Mouse (Mus musculus) c-Kit-positive CD71-negative TER-119-negative erythroid progenitor cells, embryonic 14.5 days (primary cell): Measurements from ENCODE around the gene Pla2g6.

Source experiments
- DNase-seq: peaks from one replicate; pipeline ENCODE4 v3.0.0-alpha.2; 2013; ENCODE audit warnings: low read depth

Gene Pla2g6

GRCm38 (mm10) chr15:79271124-79271746 is 57.0 kb downstream of the Pla2g6 start:
- peak; percentile 60 for DNase-seq

GRCm38 (mm10) chr15:79270317-79271123 is 57.7 kb downstream of the Pla2g6 start:
- DNase-seq: peak; percentile 74

- no peak for DNase-seq
Observed at GRCm38 (mm10) chr15:79268521-79268920, 59.7 kb downstream of the Pla2g6 start.

- DNase-seq: no peak
Observed at GRCm38 (mm10) chr15:79265384-79265783, 62.8 kb downstream of the Pla2g6 start.

- DNase-seq: no peak
Observed at GRCm38 (mm10) chr15:79263726-79264125, 64.5 kb downstream of the Pla2g6 start.

GRCm38 (mm10) chr15:79262786-79263309 is 65.3 kb downstream of the Pla2g6 start:
- DNase-seq: no peak

GRCm38 (mm10) chr15:79262375-79262774 is 65.8 kb downstream of the Pla2g6 start:
- no peak for DNase-seq

GRCm38 (mm10) chr15:79261757-79262156 is 66.4 kb downstream of the Pla2g6 start:
- no peak for DNase-seq

GRCm38 (mm10) chr15:79261095-79261725 is 67.0 kb downstream of the Pla2g6 start:
- no peak for DNase-seq

GRCm38 (mm10) chr15:79258521-79258920 is 69.7 kb downstream of the Pla2g6 start:
- no peak for DNase-seq

GRCm38 (mm10) chr15:79254661-79255060 is 73.5 kb downstream of the Pla2g6 start, which contains the start of gene Slc16a8:
TSS of gene Slc16a8 (minus strand) at chr15:79254761.
- no peak for DNase-seq

GRCm38 (mm10) chr15:79252580-79252979 is 75.6 kb downstream of the Pla2g6 start:
- DNase-seq: no peak

- DNase-seq: no peak
Observed at GRCm38 (mm10) chr15:79251781-79252491, 76.3 kb downstream of the Pla2g6 start.

GRCm38 (mm10) chr15:79251168-79251567 is 77.0 kb downstream of the Pla2g6 start:
- DNase-seq: no peak

- no peak for DNase-seq
Observed at GRCm38 (mm10) chr15:79250236-79250635, 78.0 kb downstream of the Pla2g6 start.

GRCm38 (mm10) chr15:79245321-79245720 is 82.9 kb downstream of the Pla2g6 start:
- no peak for DNase-seq

- DNase-seq: no peak
Observed at GRCm38 (mm10) chr15:79244071-79244893, 83.9 kb downstream of the Pla2g6 start.

- DNase-seq: peak; percentile 98
Observed at GRCm38 (mm10) chr15:79243234-79244042, 84.8 kb downstream of the Pla2g6 start.

- DNase-seq: no peak
Observed at GRCm38 (mm10) chr15:79242574-79243233, 85.5 kb downstream of the Pla2g6 start.

GRCm38 (mm10) chr15:79238036-79238435 is 90.2 kb downstream of the Pla2g6 start:
- DNase-seq: no peak
